Mouse (Mus musculus) spleen, adult 2 months (tissue): ENCODE measurements around the gene Hes3.

ENCODE experiments used
- CTCF ChIP-seq: fragments of 200-500 bp; IDR thresholded peaks from 2 replicates; pipeline ENCODE4 v1.5.1; 2011; ENCODE audit warnings: mild to moderate bottlenecking, inconsistent platforms; ENCODE audit not compliant: insufficient read depth, insufficient read length, insufficient replicate concordance; ENCODE audit errors: extremely low read depth
- POLR2A ChIP-seq: fragments of 200-500 bp; IDR thresholded peaks from 2 replicates; pipeline ENCODE4 v1.6.1; 2011; ENCODE audit warnings: low read depth, low read length, inconsistent platforms

- TF ChIP-seq POLR2A (no peak), CTCF (no peak)
Observed at GRCm38 (mm10) chr4:152282721-152283120, 8.7 kb downstream of the Hes3 start.
